14 mouse cellular contexts compared by ENCODE assay signal in the genomic region with DNA sequence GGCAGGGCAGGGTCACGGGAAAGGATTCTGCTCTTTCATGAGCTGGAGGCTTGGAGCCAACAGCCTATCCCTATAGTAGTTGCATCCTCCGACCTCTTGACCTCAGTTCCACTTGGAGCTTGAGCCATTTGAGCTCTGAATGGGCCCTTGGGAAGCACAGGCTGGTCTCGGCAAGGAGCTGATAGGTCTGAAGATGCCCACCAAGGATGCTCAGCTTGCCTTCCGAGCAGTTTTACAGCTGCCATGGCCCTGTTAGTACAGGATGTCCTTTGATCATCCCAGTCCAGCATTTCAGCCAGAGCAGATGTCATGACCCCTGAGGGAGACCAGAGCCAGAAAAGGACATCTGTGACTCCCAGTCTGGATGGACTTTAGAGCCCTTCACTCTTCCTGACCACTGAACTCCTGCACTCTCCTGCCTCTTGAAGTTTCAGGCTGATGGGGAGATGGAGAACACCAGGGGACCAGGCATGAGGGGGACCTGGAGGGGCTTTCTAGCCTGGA.
"Had no signal": no experiment of that assay in that cellular context is flagged by ENCODE, and none has a peak within 500 bp of the region (broad histone marks: within the 10 kb centered on the region; RNA-seq: fewer than 3 reads in every experiment).

No protein-coding gene starts in this region.

- H3K4me3 ChIP-seq: layer of hippocampus, adult 2 months; limb, embryonic 10.5 days; limb, embryonic 13.5 days; liver, embryonic 13.5 days had no signal

- H3K27me3 ChIP-seq: limb, embryonic 13.5 days; liver, embryonic 13.5 days had no signal

- H3K36me3 ChIP-seq: limb, embryonic 10.5 days; limb, embryonic 13.5 days had no signal

- DNase-seq: kidney, postnatal 25 days; layer of hippocampus, adult 9-11 months; liver; liver, embryonic 13.5 days; lung, embryonic 14.5 days; midbrain, embryonic 14.5 days; thymus, adult 2 months; thymus, postnatal 14 days; thymus, postnatal 4 days had no signal

- H3K9me3 ChIP-seq: limb, embryonic 10.5 days; limb, embryonic 13.5 days; liver, embryonic 13.5 days had no signal

- H3K27ac ChIP-seq: kidney, postnatal 0 days; layer of hippocampus, adult 2 months; limb, embryonic 10.5 days; limb, embryonic 13.5 days; liver, embryonic 13.5 days; macrophage had no signal
